Mouse (Mus musculus) cerebellum, adult 2 months (tissue): ENCODE measurements at regions not wholly inside any gene's neighbourhood (a gene's known extent, or its start where the extent isn't known, plus 50 kb on each side); places are given as distances from the start of the nearest gene placed in this dataset.

Source experiments
- CTCF ChIP-seq: fragments of 200-500 bp; IDR thresholded peaks from 2 replicates; pipeline ENCODE4 v1.5.1; 2011; ENCODE audit warnings: low read depth, mild to moderate bottlenecking, control low read depth, low read length, moderate library complexity, borderline replicate concordance; ENCODE audit not compliant: insufficient read depth
- POLR2A ChIP-seq: fragments of 200-500 bp; IDR thresholded peaks from 2 replicates; pipeline ENCODE4 v1.6.1; 2011; ENCODE audit warnings: low read length, control low read depth, borderline replicate concordance; ENCODE audit not compliant: insufficient read depth

DNA sequence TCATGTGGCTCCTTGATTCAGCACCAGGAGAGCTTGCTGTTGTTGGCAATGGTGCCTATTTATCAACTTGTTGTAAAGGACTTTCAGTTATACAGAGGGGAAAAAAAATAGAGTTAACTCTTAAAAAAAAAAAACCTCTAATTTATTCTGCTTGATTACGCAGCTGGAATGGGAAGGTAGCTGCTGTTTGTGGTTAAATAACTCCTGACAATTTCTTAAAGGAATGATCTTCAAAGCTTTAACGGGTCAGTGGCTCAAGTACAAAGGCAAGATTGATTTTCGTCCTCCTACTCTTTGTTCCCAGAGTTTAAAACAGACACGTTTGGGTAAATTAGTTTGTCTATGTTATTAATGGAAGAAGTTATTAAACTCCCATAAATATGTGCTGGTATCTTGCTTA, 172.5 kb downstream of the Emx2 start:
- no peak for TF ChIP-seq POLR2A
- TF ChIP-seq CTCF = no peak
